Mouse (Mus musculus): ENCODE measurements around the gene Cc2d2b. TPM values are rescaled to one million over a fixed set of nuclear protein-coding genes. Genes with fewer than 3 reads are reported as not detected.

The Cc2d2b gene
- total RNA-seq, 2 experiments from 2014 or later, result not detected

DNA sequence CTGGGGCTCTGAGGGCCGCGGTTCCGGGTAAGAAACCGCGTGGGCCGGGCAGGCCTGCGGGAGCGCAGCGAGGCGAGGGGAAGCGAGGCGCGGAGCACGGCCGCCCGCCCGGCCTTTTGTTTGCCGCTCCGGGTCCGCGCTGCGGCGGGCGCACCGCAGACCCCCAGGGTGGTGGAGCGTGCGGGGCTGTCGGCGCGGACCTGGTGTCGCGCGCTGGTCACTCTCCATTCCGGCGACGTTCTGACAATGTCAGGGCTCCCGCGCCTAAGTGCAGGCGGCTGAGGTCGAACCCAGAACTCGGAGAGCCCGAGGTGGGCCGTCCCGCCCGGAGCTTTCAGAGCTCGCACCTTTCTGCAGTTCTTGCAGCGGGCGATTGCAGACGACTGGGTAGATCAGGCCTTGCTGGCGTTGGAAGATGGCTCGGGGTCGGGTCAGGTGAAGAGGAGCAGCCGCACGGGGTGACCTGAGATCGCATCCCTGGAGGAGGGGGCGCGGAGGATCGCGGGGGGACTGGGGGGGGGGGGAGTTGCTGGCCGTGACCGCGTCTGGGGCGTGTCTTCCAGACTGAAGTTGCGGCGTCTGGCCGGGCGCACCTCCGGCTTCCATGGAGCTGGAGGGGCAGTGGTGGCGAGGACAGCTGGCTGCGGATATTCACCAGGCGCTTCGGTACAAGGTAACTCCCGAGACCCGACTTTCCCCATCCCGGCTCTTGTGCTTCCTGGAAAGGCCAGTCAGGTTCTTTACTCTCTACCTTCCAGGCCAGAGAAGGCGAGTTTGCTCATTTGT is 83.1 kb downstream of the Cc2d2b start:
- DNase-seq (ENCODE audit: low spot score), result peak; percentile 19

DNA sequence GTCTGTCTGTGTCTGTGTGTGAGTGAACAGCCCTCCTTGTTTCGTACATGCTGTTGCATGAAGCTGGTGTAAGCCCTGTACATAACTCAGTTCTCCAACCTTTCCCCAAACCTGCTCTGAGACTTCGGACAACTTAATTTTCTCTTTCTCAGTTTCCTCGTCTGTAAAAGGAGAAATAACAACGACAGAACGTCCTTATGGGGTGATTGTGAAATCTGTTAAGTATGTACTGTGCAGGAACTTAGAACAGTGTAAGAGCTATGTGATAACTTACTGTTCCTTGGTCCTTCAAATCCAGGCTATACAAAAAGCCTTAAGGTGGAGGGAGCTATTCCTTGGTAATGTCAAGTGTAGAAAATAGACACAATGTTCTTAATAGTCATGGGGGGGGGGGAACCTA is 83.8 kb downstream of the Cc2d2b start:
- DNase-seq (ENCODE audit: low spot score), result no peak

DNA sequence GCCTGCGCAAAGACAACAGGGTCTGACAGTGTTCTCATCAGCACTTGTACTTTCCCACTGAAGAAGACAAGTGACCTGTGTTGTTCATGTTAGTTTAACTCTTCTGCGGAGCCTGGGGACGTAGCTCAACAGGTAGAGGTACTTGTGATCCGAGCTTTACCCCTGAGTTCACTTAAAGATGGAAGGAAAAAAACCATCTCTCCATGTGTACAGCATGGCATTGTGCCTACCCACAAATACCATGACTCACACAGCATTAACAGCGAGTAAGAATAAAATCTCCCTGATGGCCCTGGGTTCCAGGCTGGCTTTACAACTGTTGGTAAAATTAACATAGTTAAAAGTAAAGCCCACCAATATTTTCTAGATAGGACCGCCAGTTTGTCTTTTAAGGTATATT is 85.9 kb downstream of the Cc2d2b start:
- DNase-seq (ENCODE audit: low spot score), result no peak

DNA sequence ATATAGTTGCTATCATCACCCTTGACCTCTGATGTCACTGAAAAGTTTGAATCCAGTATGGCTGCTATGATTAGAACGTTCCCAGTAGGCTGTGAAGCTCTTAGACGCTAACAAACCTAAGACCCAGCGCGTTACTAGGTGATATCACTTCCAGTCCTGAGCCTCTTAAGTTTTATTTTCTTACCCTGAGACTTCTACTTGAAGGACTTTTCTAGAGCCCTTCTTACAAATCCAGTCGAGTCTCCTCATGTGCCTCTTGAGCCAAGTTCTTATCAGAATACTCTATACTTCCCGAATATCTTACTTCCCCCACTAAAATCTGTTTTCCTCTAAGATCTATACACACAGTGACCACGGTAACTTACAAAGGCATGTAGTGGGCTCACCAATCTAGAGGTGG is 89.7 kb downstream of the Cc2d2b start:
- no peak for DNase-seq (ENCODE audit: low spot score)

DNA sequence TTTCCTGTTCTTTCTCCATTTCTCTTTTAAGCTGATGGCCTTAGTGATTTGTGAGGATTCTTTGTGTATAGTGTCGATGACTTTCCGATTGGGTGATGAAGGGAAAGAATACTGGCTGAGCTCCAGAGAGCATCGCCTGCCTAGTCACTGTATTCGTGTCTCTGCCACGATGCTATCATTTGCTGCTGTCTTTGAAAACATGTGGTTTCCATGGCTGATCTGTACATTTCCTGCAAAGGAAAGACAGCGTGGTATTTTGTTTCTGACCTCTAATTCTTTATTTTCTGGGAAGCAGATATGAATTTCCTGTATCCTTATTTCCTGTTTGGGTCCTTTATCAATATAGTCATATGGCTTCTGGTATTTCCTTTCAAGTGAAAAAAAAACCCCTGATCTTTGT is 91.8 kb downstream of the Cc2d2b start:
- no peak for DNase-seq (ENCODE audit: low spot score)

DNA sequence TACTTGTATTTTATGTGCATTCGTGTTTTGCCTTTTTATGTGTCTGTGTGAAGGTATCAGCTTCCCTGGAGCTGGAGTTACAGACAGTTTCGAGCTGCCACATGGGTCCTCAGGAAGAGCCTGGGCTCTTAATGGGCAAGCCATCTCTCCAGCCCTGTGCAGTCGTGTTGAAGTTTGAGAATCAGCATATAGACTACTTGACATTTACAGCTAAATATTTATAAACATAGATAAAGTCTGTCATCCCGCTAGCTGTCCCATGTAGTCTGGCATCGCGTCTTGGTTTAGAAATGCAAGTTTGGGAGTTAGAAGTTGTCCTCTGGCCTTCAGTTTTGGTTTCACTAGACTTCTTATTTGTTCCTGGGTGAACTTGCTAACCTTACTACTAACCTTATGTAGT is 92.5 kb downstream of the Cc2d2b start:
- no peak for DNase-seq (ENCODE audit: low spot score)

DNA sequence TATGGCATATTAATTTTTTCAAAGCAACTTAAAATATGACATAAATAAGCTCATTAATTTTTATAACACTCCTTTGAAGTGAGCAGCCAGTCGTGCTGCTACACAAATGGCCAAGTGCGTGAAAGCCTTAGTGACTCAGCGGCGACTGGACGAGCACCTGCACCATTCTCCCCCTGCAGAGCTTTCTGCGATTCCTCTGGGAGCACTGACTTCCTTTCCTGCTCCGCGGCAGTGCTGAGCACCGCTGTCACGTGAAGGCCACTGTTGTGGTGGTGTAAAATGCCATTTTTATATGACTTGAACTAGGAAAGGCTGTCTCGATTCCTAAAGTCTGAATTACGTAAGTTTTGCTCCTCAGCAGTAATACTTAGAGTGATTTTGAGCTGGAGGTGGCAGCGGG is 93.0 kb downstream of the Cc2d2b start:
- DNase-seq (ENCODE audit: low spot score), result no peak

DNA sequence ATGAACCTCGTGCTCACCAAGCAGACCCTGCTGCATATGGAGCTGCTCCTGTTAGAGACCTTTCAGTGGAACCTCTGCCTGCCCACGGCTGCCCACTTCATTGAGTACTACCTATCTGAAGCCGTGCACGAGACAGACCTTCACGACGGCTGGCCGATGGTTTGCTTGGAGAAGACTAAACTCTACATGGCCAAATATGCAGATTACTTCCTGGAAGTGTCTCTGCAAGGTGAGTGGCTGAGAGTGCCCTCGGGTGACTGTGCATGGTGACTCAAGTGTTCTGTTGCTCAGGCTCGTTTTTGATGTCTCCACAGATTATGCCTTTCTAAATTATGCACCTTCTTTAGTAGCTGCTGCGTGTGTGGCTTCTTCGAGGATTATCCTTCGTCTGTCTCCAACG is 96.2 kb downstream of the Cc2d2b start:
- DNase-seq (ENCODE audit: low spot score), result no peak

DNA sequence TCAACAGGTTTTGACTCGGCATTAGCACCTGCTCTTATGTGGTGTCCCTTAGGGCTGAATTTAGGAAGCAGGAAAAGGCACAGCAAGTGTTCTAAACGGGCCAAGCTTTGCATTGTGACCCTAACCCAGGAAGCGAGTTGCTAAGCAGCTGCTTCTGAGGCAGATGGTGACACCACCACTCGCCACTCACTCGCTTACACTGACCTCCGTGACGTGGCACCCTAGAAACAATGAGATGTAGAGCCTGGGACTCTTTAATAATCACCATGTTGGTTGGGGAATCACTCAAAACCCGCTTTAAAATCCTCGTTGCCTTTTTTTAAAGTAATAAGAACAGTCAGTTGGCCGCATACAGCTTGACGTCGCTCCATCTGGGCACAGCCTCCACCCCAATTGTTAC is 100.8 kb downstream of the Cc2d2b start:
- no peak for DNase-seq (ENCODE audit: low spot score)

DNA sequence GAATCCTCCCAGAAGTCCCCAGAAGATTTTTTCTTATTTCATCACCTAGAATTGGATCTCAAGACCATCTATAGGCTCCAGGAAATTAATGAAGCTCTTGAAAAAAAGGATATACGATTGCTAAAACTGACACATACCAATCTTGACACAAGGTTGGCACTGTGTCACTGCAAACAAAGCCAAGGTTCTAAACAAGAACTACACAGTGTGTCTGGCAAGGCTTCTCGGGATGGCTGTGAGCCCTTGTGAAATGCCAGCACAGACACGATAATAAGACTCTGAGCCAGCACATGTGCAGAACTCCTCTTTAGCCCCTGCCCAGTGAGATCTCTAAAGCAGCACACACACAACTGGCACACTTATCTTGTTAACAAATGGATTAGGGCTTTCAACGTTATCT is 111.0 kb downstream of the Cc2d2b start:
- DNase-seq (ENCODE audit: low spot score), result no peak

DNA sequence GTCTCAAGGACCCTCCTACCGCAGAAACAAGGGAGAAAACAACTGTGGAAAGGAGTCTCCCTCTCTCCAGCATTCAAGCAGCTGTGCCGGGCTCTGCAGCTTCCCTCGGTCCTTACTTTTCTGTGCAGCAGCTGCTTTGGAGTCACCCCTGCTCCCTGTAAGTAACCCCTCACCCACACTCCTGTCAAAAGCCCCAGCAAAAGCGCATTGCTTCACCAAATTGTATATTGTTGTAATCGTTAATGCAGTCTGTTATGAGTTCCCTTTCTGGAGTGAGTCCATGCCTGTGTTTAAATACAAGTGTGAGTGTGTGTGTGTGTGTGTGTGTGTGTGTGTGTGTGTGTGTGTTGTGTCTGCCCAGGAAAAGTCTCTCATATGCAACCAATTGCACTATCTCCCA is 119.7 kb downstream of the Cc2d2b start:
- no peak for DNase-seq (ENCODE audit: low spot score)

DNA sequence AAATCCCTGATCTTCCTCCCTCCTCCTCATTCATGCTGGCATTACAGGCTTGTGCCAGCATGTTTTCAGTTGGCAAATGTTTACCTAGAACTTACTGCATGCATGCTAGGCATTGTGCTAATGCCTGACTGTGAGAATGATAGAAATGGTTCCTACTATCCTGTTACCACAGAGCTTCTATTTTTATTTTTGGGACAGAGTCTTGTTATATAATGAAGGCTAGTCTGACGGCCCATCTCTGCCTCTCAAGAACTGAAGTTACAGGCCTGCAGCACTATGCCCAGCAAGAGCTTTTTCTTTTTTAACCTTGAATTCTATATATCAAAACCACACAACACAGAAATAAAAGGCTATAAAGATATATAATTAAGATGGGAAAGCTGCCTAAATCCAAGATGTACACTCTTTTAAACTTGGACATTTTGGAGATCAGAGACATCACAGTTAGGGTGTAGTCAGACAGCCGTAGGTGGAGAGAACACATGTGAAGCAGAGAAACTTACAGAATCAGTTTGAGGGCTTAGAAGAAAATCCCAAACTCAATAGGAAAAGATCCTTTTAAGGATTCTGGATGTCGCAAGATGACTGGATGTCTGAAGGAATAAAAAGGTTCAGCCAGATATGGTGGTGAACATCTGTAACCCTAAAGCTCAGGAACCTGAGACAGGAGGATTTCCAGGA is 121.0 kb downstream of the Cc2d2b start:
- DNase-seq (ENCODE audit: low spot score), result no peak

DNA sequence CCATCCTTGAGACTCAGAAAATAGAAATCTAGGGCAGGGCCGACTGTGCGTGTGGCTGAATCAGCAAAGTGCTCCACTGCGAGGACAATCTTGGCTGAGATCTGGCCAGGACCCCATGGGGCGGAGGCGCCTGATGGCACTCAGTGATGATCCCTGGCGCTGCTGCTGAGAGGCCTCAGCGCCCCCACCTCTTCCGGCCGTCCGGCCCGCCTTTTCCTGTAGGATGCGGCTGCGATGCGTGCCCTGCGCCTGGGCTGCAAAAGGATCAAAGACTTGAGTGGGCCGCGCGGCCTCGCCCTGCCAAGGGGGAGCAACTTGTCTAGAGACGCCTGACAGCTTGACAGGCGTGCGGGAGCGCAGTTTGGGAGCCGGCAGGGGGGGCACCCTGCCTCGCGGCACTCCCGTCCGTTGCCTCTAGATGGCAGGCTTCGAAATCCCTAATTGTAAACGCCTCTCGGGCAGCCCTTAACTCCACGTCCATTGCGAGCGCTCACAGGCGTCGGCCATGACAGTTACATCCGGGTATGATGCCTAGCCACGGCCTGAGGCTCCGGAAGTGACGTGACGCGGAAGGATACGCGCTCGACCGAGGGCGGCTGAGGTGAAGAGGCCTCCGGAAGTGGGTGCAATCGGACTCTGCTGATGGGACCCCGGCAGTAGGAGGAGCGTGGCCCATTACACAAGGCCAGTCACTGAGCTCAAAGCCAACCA is 124.6 kb downstream of the Cc2d2b start:
- peak; percentile 82 for DNase-seq (ENCODE audit: low spot score)

Other genes with a start within 250 kb of the Cc2d2b start
- 100 to 1,000 TPM; 148 to 249 TPM for gene Sorbs1, start 235.0 kb upstream of the Cc2d2b start, total RNA-seq (2021)
- 1 to 10 TPM; 1.2 to 2.9 TPM for gene Aldh18a1, start 160.3 kb upstream of the Cc2d2b start, total RNA-seq (2021)
- 1 to 10 TPM; 1.8 to 1.9 TPM for gene Tctn3, start 136.5 kb upstream of the Cc2d2b start, total RNA-seq (2021)
- gene Entpd1, start 136.4 kb upstream of the Cc2d2b start, total RNA-seq (2021), result 10 to 100 TPM in 1 of 2 experiments, 1 to 10 TPM in 1; 7.2 to 12.1 TPM
- gene Ccnj, start 82.5 kb downstream of the Cc2d2b start, total RNA-seq (2021), result 1 to 10 TPM; 2.6 to 2.7 TPM
- 1 to 10 TPM; 5.0 to 6.2 TPM for gene Zfp518a, start 146.0 kb downstream of the Cc2d2b start, total RNA-seq (2021)
- 1 to 10 TPM; 1.1 to 1.2 TPM for gene Blnk, start 245.8 kb downstream of the Cc2d2b start, total RNA-seq (2021)